Mouse (Mus musculus): ENCODE data around the gene Gga2. TPM values are rescaled to one million over a fixed set of nuclear protein-coding genes. Genes with fewer than 3 reads are reported as not detected.
A peak's percentile ranks its signal among the peaks of the same experiment; 100 is the strongest.

Gene Gga2
- polyA plus RNA-seq, 1 experiment from 2014 or later = 33.2 TPM

DNA sequence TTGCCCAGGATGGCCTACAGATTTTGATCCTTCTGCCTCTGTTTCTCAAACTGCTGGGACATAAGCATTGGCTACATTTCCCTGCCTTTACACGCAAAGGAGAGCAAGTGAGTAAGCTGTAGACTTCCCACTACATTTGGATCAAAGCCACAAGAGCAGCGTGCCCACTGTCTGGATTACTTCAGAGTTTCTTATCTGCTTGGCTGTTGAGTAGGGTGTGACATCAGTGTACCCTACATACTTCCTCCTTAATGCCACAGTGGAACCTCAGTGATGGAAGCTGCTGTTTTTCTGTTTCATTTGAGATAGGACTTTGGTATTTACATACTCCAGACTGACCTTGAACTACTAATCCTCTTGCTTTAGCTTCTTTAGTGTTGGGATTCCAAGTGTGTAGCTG, 25.8 kb upstream of the Gga2 start:
- Histone ChIP-seq H3K4me3 (replicated peaks; ENCODE audit: low read length) (no peak overlapping the region), H3K4me2 (replicated peaks) (no peak overlapping the region), H3K9ac (no peak overlapping the region), H3K4me1 (replicated peaks; ENCODE audit: control insufficient read depth, insufficient read depth, low read length) (no peaks in the 10 kb centered on the region), H3K9me3 (ENCODE audit: control insufficient read depth, low read length) (no peaks in the 10 kb centered on the region), H3K27ac (no peak overlapping the region), H3K36me3 (replicated peaks; ENCODE audit: control insufficient read depth, insufficient read depth) (peaks cover 53% of the 10 kb centered on the region), H3K27me3 (ENCODE audit: control insufficient read depth, insufficient read depth, low read length) (no peaks in the 10 kb centered on the region)
- ATAC-seq (ENCODE audit: low FRiP score) = no peak
- 94% methylated on average over 2 of the region's 2 CpGs for WGBS
- DNase-seq (ENCODE audit: low spot score) = no peak

DNA sequence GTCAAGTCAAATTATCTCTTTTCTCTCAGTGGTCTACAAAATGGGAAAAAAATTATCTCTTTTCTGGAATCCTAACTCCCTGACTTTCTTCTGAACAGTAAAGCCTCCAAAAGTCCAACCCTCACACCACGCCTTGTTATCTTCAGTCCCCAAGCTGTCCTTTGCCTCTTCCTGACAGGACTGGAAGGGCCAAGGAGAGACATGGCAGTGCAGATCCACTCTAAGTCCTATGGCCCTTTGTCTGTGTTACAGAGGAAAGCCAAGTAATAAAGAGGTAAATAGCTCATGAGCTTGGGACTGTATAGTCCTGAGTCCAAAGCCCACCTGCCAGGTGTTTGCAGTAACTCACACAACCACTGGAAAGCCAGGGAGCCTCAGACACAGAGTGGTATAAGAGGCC, 24.7 kb upstream of the Gga2 start:
- Histone ChIP-seq H3K27me3 (ENCODE audit: control insufficient read depth, insufficient read depth, low read length) (no peaks in the 10 kb centered on the region), H3K9me3 (ENCODE audit: control insufficient read depth, low read length) (no peaks in the 10 kb centered on the region), H3K4me1 (replicated peaks; ENCODE audit: control insufficient read depth, insufficient read depth, low read length) (no peaks in the 10 kb centered on the region), H3K4me3 (replicated peaks; ENCODE audit: low read length) (no peak overlapping the region), H3K4me2 (replicated peaks) (no peak overlapping the region), H3K36me3 (replicated peaks; ENCODE audit: control insufficient read depth, insufficient read depth) (peaks cover 56% of the 10 kb centered on the region), H3K9ac (no peak overlapping the region), H3K27ac (no peak overlapping the region)
- DNase-seq (ENCODE audit: low spot score) (no peak), ATAC-seq (ENCODE audit: low FRiP score) (no peak)
- 88% methylated on average over 1 of the region's 1 CpGs for WGBS

DNA sequence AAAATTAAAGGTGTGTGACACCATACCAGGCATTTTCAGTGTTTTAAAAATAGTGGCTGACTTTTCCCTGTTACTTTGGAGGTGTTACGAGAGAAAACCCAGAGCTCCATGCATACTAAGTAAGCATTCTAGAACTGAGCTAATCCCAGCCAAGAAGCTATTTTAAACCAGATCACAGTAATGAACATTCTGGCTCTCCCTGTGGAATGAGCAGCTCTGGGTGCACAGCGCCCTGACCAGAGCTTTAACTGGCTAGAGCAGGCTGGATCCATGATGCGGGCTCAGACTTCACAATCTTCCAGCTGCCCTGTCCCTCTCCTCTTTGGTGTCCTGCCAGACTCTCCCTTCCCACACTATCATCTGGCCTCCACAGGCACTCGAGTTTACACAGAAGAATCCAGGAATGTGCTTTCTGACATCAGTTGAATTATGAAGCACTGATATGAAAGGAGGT, 24.2 kb upstream of the Gga2 start:
- peaks cover 55% of the 10 kb centered on the region for H3K36me3 ChIP-seq (replicated peaks; ENCODE audit: control insufficient read depth, insufficient read depth)
- 94% methylated on average over 4 of the region's 4 CpGs for WGBS
- no peaks in the 10 kb centered on the region for H3K4me1 ChIP-seq (replicated peaks; ENCODE audit: control insufficient read depth, insufficient read depth, low read length)
- H3K9me3 ChIP-seq (ENCODE audit: control insufficient read depth, low read length) = no peaks in the 10 kb centered on the region
- DNase-seq (ENCODE audit: low spot score) (no peak), ATAC-seq (ENCODE audit: low FRiP score) (no peak)
- H3K4me2 ChIP-seq (replicated peaks) = no peak overlapping the region
- no peak overlapping the region for H3K27ac ChIP-seq
- no peak overlapping the region for H3K9ac ChIP-seq
- no peaks in the 10 kb centered on the region for H3K27me3 ChIP-seq (ENCODE audit: control insufficient read depth, insufficient read depth, low read length)
- no peak overlapping the region for H3K4me3 ChIP-seq (replicated peaks; ENCODE audit: low read length)

DNA sequence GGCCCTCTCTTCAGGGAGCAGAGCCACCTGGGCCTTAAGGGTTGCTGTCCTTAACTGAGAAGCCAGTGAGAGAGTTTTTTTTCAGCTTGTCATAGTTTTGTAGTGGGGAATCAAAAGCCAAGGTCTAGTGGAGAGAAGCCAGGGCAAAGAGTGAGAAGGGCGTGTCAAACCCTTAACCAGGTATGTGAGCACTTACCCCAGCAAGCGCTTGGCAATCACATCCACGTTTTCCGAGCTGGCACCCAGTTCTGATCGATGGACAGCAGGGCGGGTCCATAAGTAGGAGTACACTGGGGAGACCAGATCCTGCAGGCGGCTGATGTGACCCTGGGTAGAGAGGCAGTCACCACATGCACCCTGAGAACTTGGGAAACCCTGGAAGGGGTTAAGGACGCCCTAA, 23.1 kb upstream of the Gga2 start:
- H3K9ac ChIP-seq = no peak overlapping the region
- no peak overlapping the region for H3K4me2 ChIP-seq (replicated peaks)
- 90% methylated on average over 8 of the region's 8 CpGs for WGBS
- DNase-seq (ENCODE audit: low spot score) (no peak), ATAC-seq (ENCODE audit: low FRiP score) (no peak)
- H3K9me3 ChIP-seq (ENCODE audit: control insufficient read depth, low read length) = no peaks in the 10 kb centered on the region
- H3K36me3 ChIP-seq (replicated peaks; ENCODE audit: control insufficient read depth, insufficient read depth) = peaks cover 57% of the 10 kb centered on the region
- no peaks in the 10 kb centered on the region for H3K27me3 ChIP-seq (ENCODE audit: control insufficient read depth, insufficient read depth, low read length)
- H3K27ac ChIP-seq = no peak overlapping the region
- no peak overlapping the region for H3K4me3 ChIP-seq (replicated peaks; ENCODE audit: low read length)
- no peaks in the 10 kb centered on the region for H3K4me1 ChIP-seq (replicated peaks; ENCODE audit: control insufficient read depth, insufficient read depth, low read length)

DNA sequence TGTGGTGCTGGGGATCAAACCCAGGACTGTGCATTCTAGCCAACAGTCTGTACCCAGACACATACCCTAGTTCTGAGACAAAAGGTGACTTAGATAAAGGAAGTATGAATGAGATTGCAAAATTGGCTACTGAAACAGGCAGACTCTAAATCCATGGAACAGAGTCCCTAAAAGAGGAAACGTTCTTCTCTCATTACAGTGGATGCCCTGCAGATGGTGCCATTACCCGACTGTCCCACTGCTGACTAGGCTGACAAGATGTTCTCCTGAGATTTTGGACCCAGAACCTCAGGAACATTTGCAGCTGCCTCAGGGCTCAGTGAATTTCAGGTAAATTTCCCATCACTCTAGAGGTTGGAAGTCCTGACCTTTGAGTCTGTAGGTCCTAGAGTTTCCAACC, 13.3 kb upstream of the Gga2 start:
- ATAC-seq (ENCODE audit: low FRiP score) = no peak
- no peaks in the 10 kb centered on the region for H3K27me3 ChIP-seq (ENCODE audit: control insufficient read depth, insufficient read depth, low read length)
- H3K4me1 ChIP-seq (replicated peaks; ENCODE audit: control insufficient read depth, insufficient read depth, low read length) = no peaks in the 10 kb centered on the region
- H3K9me3 ChIP-seq (ENCODE audit: control insufficient read depth, low read length) = no peaks in the 10 kb centered on the region
- H3K9ac ChIP-seq = no peak overlapping the region
- H3K36me3 ChIP-seq (replicated peaks; ENCODE audit: control insufficient read depth, insufficient read depth) = peaks cover 20% of the 10 kb centered on the region
- no peak overlapping the region for H3K4me2 ChIP-seq (replicated peaks)
- no peak overlapping the region for H3K4me3 ChIP-seq (replicated peaks; ENCODE audit: low read length)
- 44% methylated on average over 2 of the region's 2 CpGs for WGBS
- H3K27ac ChIP-seq = no peak overlapping the region
- DNase-seq (ENCODE audit: low spot score) = no peak

DNA sequence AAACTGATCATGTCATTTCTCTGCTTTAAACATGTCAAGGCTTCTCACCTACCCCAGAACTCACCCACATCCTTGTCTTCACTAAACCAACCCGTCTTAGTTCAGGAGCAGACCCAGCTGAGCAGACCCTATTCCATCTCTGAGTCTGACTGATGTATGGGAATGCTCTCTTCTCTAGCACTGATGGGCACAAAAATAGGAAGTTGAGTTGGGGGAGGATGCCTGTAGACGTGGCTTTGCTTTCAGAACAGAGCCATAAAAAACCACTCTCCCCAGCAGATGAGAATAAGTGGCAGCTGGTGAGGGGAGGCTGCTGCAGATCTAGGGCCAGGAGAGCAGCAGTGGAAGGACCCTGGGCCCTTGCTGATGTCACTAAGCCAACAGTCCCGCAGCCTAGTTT, 12.3 kb upstream of the Gga2 start:
- Histone ChIP-seq H3K27me3 (ENCODE audit: control insufficient read depth, insufficient read depth, low read length) (no peaks in the 10 kb centered on the region), H3K27ac (no peak overlapping the region), H3K9me3 (ENCODE audit: control insufficient read depth, low read length) (no peaks in the 10 kb centered on the region), H3K36me3 (replicated peaks; ENCODE audit: control insufficient read depth, insufficient read depth) (peaks cover 10% of the 10 kb centered on the region), H3K9ac (no peak overlapping the region), H3K4me2 (replicated peaks) (no peak overlapping the region), H3K4me3 (replicated peaks; ENCODE audit: low read length) (no peak overlapping the region), H3K4me1 (replicated peaks; ENCODE audit: control insufficient read depth, insufficient read depth, low read length) (no peaks in the 10 kb centered on the region)
- no peak for DNase-seq (ENCODE audit: low spot score)
- WGBS = 73% methylated on average over 2 of the region's 3 CpGs
- no peak for ATAC-seq (ENCODE audit: low FRiP score)

DNA sequence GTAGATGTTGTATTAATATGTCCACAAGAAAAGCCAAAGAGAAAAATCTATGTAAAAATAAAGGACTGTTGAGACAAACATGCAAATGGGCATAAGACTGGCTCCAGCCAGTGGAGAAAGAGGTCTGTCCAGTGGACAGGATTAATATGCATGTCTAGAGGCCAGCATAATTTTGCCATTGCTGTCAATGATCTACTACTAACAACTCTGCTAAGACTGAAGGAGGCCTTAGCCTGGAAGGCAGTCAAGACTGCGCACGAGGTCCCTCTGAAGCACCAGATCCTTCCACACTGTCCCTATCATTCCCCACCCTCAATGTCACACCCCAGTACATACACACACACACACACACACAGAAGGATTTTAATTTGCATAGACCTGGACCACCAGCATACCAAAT, 1.1 kb upstream of the Gga2 start:
- no peak overlapping the region for H3K4me3 ChIP-seq (replicated peaks; ENCODE audit: low read length)

DNA sequence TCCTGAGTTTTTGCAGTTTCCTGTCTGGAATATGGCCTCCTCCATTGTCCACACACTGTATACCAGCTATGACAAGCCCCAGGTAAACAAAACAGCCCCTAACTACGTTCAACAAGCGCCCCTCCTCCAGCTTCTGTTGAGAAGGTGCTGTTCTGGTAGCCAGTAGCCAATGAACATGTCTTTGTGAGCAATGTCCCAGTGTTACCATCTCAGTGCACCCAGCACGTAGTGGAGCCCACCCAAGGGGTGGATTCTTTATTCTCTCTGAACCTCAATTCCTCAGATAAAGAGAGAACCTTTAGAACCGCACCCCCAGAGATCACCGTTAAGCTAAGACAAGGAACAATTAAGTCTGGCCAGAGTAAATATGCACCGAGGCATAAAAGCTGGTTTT, 752 bp downstream of the Gga2 start:
- peak; percentile 58 for DNase-seq (ENCODE audit: low spot score)
- Histone ChIP-seq H3K9ac (peak overlapping the region; percentile 79), H3K36me3 (replicated peaks; ENCODE audit: control insufficient read depth, insufficient read depth) (peaks cover 4% of the 10 kb centered on the region; the same call in 1 of the 2 replicates), H3K27me3 (ENCODE audit: control insufficient read depth, insufficient read depth, low read length) (no peaks in the 10 kb centered on the region), H3K4me3 (replicated peaks; ENCODE audit: low read length) (peak overlapping the region; percentile 71), H3K9me3 (ENCODE audit: control insufficient read depth, low read length) (no peaks in the 10 kb centered on the region), H3K27ac (peak overlapping the region; percentile 90), H3K4me2 (replicated peaks) (peak overlapping the region; percentile 69), H3K4me1 (replicated peaks; ENCODE audit: control insufficient read depth, insufficient read depth, low read length) (peaks cover 28% of the 10 kb centered on the region)
- ATAC-seq (ENCODE audit: low FRiP score) = peak; percentile 50
- WGBS = 2% methylated on average over 6 of the region's 6 CpGs

More for the DNA sequence above, 1.1 kb upstream of the Gga2 start:
- DNase-seq (ENCODE audit: low spot score) = no peak
- no peaks in the 10 kb centered on the region for H3K27me3 ChIP-seq (ENCODE audit: control insufficient read depth, insufficient read depth, low read length)
- H3K9me3 ChIP-seq (ENCODE audit: control insufficient read depth, low read length) = no peaks in the 10 kb centered on the region
- H3K4me2 ChIP-seq (replicated peaks) = no peak overlapping the region
- H3K36me3 ChIP-seq (replicated peaks; ENCODE audit: control insufficient read depth, insufficient read depth) = peaks cover 4% of the 10 kb centered on the region; the same call in 1 of the 2 replicates
- H3K4me1 ChIP-seq (replicated peaks; ENCODE audit: control insufficient read depth, insufficient read depth, low read length) = peaks cover 20% of the 10 kb centered on the region
- 100% methylated on average over 2 of the region's 2 CpGs for WGBS
- no peak overlapping the region for H3K27ac ChIP-seq
- no peak overlapping the region for H3K9ac ChIP-seq
- ATAC-seq (ENCODE audit: low FRiP score) = no peak

DNA sequence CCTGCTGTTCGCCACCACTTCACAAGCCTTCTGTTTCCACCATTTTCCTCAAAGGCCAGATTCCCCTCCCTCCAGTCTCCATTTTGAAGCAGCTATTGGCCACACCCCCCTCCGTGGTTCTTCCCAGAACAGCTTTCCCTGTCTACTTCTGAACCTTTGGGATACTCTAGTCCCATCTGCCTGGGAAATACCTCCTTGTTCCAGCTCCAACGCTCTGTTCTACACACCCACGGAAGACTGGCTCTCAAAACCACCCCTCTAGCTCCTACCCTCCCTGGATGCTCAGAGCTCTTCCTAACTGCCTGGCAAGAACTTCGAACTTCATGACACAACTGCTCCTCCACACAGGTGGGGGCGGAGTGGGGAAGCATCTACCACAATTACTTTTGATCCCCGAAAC, 2.0 kb downstream of the Gga2 start:
- Histone ChIP-seq H3K27me3 (ENCODE audit: control insufficient read depth, insufficient read depth, low read length) (no peaks in the 10 kb centered on the region), H3K9me3 (ENCODE audit: control insufficient read depth, low read length) (no peaks in the 10 kb centered on the region), H3K4me1 (replicated peaks; ENCODE audit: control insufficient read depth, insufficient read depth, low read length) (peaks cover 33% of the 10 kb centered on the region), H3K4me2 (replicated peaks) (peak overlapping the region; percentile 69), H3K27ac (no peak overlapping the region), H3K9ac (no peak overlapping the region), H3K36me3 (replicated peaks; ENCODE audit: control insufficient read depth, insufficient read depth) (peaks cover 4% of the 10 kb centered on the region; the same call in 1 of the 2 replicates), H3K4me3 (replicated peaks; ENCODE audit: low read length) (peak overlapping the region; percentile 71)
- DNase-seq (ENCODE audit: low spot score) (no peak), ATAC-seq (ENCODE audit: low FRiP score) (no peak)
- WGBS = 80% methylated on average over 7 of the region's 7 CpGs

DNA sequence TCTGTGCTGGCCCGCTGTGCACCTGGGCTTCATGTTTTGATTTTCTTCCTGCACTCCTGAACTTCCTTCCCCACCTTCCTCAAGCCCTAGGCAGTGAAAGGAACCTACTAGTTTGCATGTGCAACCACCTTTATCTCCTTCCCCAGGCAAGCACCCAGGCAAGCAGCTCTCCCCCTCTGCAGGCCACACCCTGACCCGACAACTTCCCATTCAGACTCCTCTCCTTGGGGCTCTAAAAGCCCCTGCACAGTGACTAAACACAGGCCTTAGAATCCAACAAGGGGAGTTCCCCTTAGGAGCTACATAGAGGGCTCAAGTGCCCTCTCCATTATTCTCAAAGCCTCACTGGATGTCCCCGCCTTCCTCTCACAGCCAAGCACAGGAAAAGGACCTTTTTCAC, 2.8 kb downstream of the Gga2 start:
- Histone ChIP-seq H3K27me3 (ENCODE audit: control insufficient read depth, insufficient read depth, low read length) (no peaks in the 10 kb centered on the region), H3K4me2 (replicated peaks) (peak overlapping the region; percentile 69), H3K4me1 (replicated peaks; ENCODE audit: control insufficient read depth, insufficient read depth, low read length) (peaks cover 33% of the 10 kb centered on the region), H3K4me3 (replicated peaks; ENCODE audit: low read length) (no peak overlapping the region; the same call in 1 of the 2 replicates), H3K36me3 (replicated peaks; ENCODE audit: control insufficient read depth, insufficient read depth) (peaks cover 4% of the 10 kb centered on the region; the same call in 1 of the 2 replicates), H3K9me3 (ENCODE audit: control insufficient read depth, low read length) (no peaks in the 10 kb centered on the region), H3K27ac (no peak overlapping the region), H3K9ac (no peak overlapping the region)
- 68% methylated on average over 3 of the region's 3 CpGs for WGBS
- ATAC-seq (ENCODE audit: low FRiP score) (no peak), DNase-seq (ENCODE audit: low spot score) (no peak)
